11 mouse cellular contexts compared by ENCODE assay signal in the genomic region with DNA sequence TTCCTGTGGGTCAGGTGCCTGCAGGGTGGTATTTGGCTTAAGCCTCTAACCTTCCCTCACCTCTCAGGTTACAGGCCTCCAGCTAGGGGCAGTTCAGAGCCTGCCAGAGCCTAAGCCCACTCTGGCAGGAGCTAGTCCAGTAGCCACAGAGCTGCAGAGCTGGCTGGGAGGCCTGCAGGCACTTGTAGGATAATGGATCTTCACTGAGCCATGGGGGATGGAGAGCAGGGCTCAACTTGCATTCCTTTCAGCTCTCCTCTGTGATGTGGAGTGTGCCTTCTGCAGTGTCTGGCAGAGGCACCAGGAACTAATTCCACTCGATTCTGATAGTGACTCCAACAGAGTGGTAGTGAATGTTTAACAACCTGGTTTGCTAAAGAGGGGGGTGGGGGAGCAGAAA. TPM values are rescaled to one million over a fixed set of nuclear protein-coding genes. Genes with fewer than 3 reads are reported as not detected.
DNase-seq lines count a peak whose midpoint lies in the region; ATAC-seq and TF ChIP-seq lines count a peak whose summit lies in the region.
"Had no signal": no experiment of that assay in that cellular context is flagged by ENCODE, and none has a peak within 500 bp of the region (broad histone marks: within the 10 kb centered on the region; RNA-seq: fewer than 3 reads in every experiment).

No protein-coding gene starts in this region.

- DNase-seq in heart, adult 2 months = no peak
- peak; percentile 86 for DNase-seq in kidney, adult 11 months
- DNase-seq in liver, embryonic 14.5 days (ENCODE audit: low read depth in 3 of 3, low spot score in 3 of 3) = no peak
- DNase-seq in hindbrain, embryonic 11.5 days (ENCODE audit: low spot score) = no peak
- no peak for DNase-seq in layer of hippocampus, postnatal 36 days
- DNase-seq: gastrocnemius, postnatal 14 days had no signal

- TF ChIP-seq POLR2A in heart, adult 2 months (IDR thresholded peaks at IDR 0.05; ENCODE audit: insufficient read depth, low read depth, low read length) = no peak

- 0% methylated on average over 1 of the region's 1 CpGs for WGBS in heart, embryonic 15.5 days
- WGBS in heart, adult 2 months = 17% methylated on average over 1 of the region's 1 CpGs
- WGBS in liver, embryonic 14.5 days (ENCODE audit: insufficient replicate concordance) = 4% methylated on average over 1 of the region's 1 CpGs
- 16% methylated on average over 1 of the region's 1 CpGs for WGBS in stomach, embryonic 16.5 days
- WGBS in midbrain, embryonic 15.5 days = 14% methylated on average over 1 of the region's 1 CpGs
- WGBS in hindbrain, embryonic 11.5 days = 19% methylated on average over 1 of the region's 1 CpGs

- no peak for TF ChIP-seq CTCF in heart, adult 2 months (IDR thresholded peaks at IDR 0.05)
- no peak for TF ChIP-seq CTCF in liver, embryonic 14.5 days (IDR thresholded peaks at IDR 0.05; ENCODE audit: low read depth)

- H3K79me2 ChIP-seq in heart, adult 2 months (replicated peaks; ENCODE audit: control insufficient read depth, insufficient read depth, low read length) = no peaks in the 10 kb centered on the region

- H3K9me3 ChIP-seq in heart, embryonic 15.5 days (replicated peaks) = no peaks in the 10 kb centered on the region
- no peaks in the 10 kb centered on the region for H3K9me3 ChIP-seq in liver, embryonic 14.5 days (ENCODE audit: control insufficient read depth, low read length)
- no peaks in the 10 kb centered on the region for H3K9me3 ChIP-seq in stomach, embryonic 16.5 days (replicated peaks; ENCODE audit: control insufficient read depth, low read length)
- no peaks in the 10 kb centered on the region for H3K9me3 ChIP-seq in midbrain, embryonic 15.5 days
- no peaks in the 10 kb centered on the region for H3K9me3 ChIP-seq in hindbrain, embryonic 11.5 days (ENCODE audit: control insufficient read depth, low read length)
- H3K9me3 ChIP-seq: limb, embryonic 12.5 days had no signal

- intact Hi-C loops in heart, adult 2 months (cut with DNase I) = no loop called here

- H3K4me3 ChIP-seq in heart, embryonic 15.5 days = no peak overlapping the region
- H3K4me3 ChIP-seq in heart, adult 2 months = no peak overlapping the region
- H3K4me3 ChIP-seq in liver, embryonic 14.5 days (ENCODE audit: insufficient read depth in 1 of 2, low read depth in 2 of 2, low read length in 2 of 2) = no peak overlapping the region
- no peak overlapping the region for H3K4me3 ChIP-seq in stomach, embryonic 16.5 days (replicated peaks; ENCODE audit: low read length)
- no peak overlapping the region for H3K4me3 ChIP-seq in midbrain, embryonic 15.5 days
- no peak overlapping the region for H3K4me3 ChIP-seq in hindbrain, embryonic 11.5 days (ENCODE audit: low read depth, low read length)
- H3K4me3 ChIP-seq: limb, embryonic 12.5 days had no signal

- H3K4me1 ChIP-seq in heart, embryonic 15.5 days (replicated peaks) = peaks cover 19% of the 10 kb centered on the region
- H3K4me1 ChIP-seq in heart, adult 2 months (ENCODE audit: control insufficient read depth, insufficient read depth, low read length) = peaks cover under 1% of the 10 kb centered on the region; the same call in 1 of the 2 replicates
- peaks cover 2 to 14% of the 10 kb centered on the region in 2 experiments for H3K4me1 ChIP-seq in liver, embryonic 14.5 days (replicated peaks; ENCODE audit: control insufficient read depth in 2 of 2, insufficient read depth in 2 of 2, low read length in 1 of 2)
- H3K4me1 ChIP-seq in stomach, embryonic 16.5 days (ENCODE audit: control insufficient read depth, insufficient read depth, low read length) = peaks cover 10% of the 10 kb centered on the region; the same call in 1 of the 2 replicates
- H3K4me1 ChIP-seq in midbrain, embryonic 15.5 days = peaks cover 4% of the 10 kb centered on the region; the same call in 1 of the 2 replicates
- H3K4me1 ChIP-seq in hindbrain, embryonic 11.5 days (replicated peaks; ENCODE audit: control insufficient read depth, insufficient read depth, low read length) = no peaks in the 10 kb centered on the region

- TF ChIP-seq EP300 in heart, adult 2 months (IDR thresholded peaks at IDR 0.05; ENCODE audit: insufficient read depth, low read depth, low read length) = no peak
- no peak for TF ChIP-seq EP300 in liver, embryonic 14.5 days (IDR thresholded peaks at IDR 0.05; ENCODE audit: low read depth)

- no peaks in the 10 kb centered on the region for H3K36me3 ChIP-seq in heart, embryonic 15.5 days
- H3K36me3 ChIP-seq in heart, adult 2 months (ENCODE audit: control insufficient read depth, insufficient read depth, low read length) = no peaks in the 10 kb centered on the region
- H3K36me3 ChIP-seq in liver, embryonic 14.5 days (replicated peaks; ENCODE audit: control insufficient read depth, insufficient read depth, low read depth) = no peaks in the 10 kb centered on the region
- no peaks in the 10 kb centered on the region for H3K36me3 ChIP-seq in stomach, embryonic 16.5 days (ENCODE audit: control insufficient read depth, insufficient read depth, low read length)
- H3K36me3 ChIP-seq in midbrain, embryonic 15.5 days (replicated peaks) = no peaks in the 10 kb centered on the region
- H3K36me3 ChIP-seq in hindbrain, embryonic 11.5 days (ENCODE audit: control insufficient read depth, insufficient read depth, low read length) = no peaks in the 10 kb centered on the region
- H3K36me3 ChIP-seq: limb, embryonic 12.5 days had no signal

- no peaks in the 10 kb centered on the region for H3K27me3 ChIP-seq in heart, embryonic 15.5 days
- no peaks in the 10 kb centered on the region for H3K27me3 ChIP-seq in heart, adult 2 months (ENCODE audit: control insufficient read depth, insufficient read depth, low read length)
- H3K27me3 ChIP-seq in liver, embryonic 14.5 days (ENCODE audit: control insufficient read depth, insufficient read depth, low read length) = no peaks in the 10 kb centered on the region
- H3K27me3 ChIP-seq in stomach, embryonic 16.5 days (ENCODE audit: control insufficient read depth, insufficient read depth, low read length) = no peaks in the 10 kb centered on the region
- no peaks in the 10 kb centered on the region for H3K27me3 ChIP-seq in midbrain, embryonic 15.5 days (replicated peaks)
- no peaks in the 10 kb centered on the region for H3K27me3 ChIP-seq in hindbrain, embryonic 11.5 days (ENCODE audit: control insufficient read depth, insufficient read depth, low read length)
- H3K27me3 ChIP-seq: limb, embryonic 12.5 days had no signal

- 0 out of 2 replicates have a peak, but pooled peaks have one; percentile 53 for ATAC-seq in heart, embryonic 15.5 days (replicated peaks; ENCODE audit: insufficient number of reproducible peaks, insufficient read depth, low FRiP score, low read depth)
- ATAC-seq in liver, embryonic 14.5 days (ENCODE audit: insufficient read depth) = peak; percentile 39; the same call in 1 of the 2 replicates
- ATAC-seq in stomach, embryonic 16.5 days (ENCODE audit: insufficient read depth, low FRiP score) = peak; percentile 73; the same call in 1 of the 2 replicates
- ATAC-seq in midbrain, embryonic 15.5 days (replicated peaks) = no peak
- ATAC-seq in hindbrain, embryonic 11.5 days (ENCODE audit: low FRiP score) = no peak
- ATAC-seq: inflammation-experienced regulatory T-cells, adult 6 months had no signal

- peak overlapping the region; percentile 57 for H3K27ac ChIP-seq in heart, embryonic 15.5 days
- H3K27ac ChIP-seq in heart, adult 2 months = no peak overlapping the region
- H3K27ac ChIP-seq in liver, embryonic 14.5 days = no peak overlapping the region
- peak overlapping the region; percentile 64 for H3K27ac ChIP-seq in stomach, embryonic 16.5 days (ENCODE audit: low read length)
- H3K27ac ChIP-seq in midbrain, embryonic 15.5 days = no peak overlapping the region
- H3K27ac ChIP-seq in hindbrain, embryonic 11.5 days (ENCODE audit: low read depth, low read length) = no peak overlapping the region
- H3K27ac ChIP-seq: limb, embryonic 12.5 days had no signal

- H3K9ac ChIP-seq in heart, embryonic 15.5 days = no peak overlapping the region
- H3K9ac ChIP-seq in heart, adult 2 months (ENCODE audit: low read depth, low read length) = no peak overlapping the region
- no peak overlapping the region for H3K9ac ChIP-seq in liver, embryonic 14.5 days (replicated peaks)
- H3K9ac ChIP-seq in stomach, embryonic 16.5 days (ENCODE audit: low read length) = 0 out of 2 replicates have a peak overlapping the region, but pooled peaks have one; percentile 21
- no peak overlapping the region for H3K9ac ChIP-seq in midbrain, embryonic 15.5 days
- no peak overlapping the region for H3K9ac ChIP-seq in hindbrain, embryonic 11.5 days (ENCODE audit: low read depth, low read length)
- H3K9ac ChIP-seq: limb, embryonic 12.5 days had no signal

- H3K4me2 ChIP-seq in heart, embryonic 15.5 days = no peak overlapping the region
- peak overlapping the region; percentile 5; the same call in 1 of the 2 replicates for H3K4me2 ChIP-seq in liver, embryonic 14.5 days (ENCODE audit: low read depth)
- H3K4me2 ChIP-seq in stomach, embryonic 16.5 days (ENCODE audit: low read depth, low read length) = no peak overlapping the region
- no peak overlapping the region for H3K4me2 ChIP-seq in midbrain, embryonic 15.5 days
- no peak overlapping the region for H3K4me2 ChIP-seq in hindbrain, embryonic 11.5 days (replicated peaks; ENCODE audit: low read depth, low read length)
- H3K4me2 ChIP-seq: limb, embryonic 12.5 days had no signal

RNA-seq across cellular contexts. Expression of gene Per2, which starts 6.1 kb away (rescaled TPM):
- polyA plus RNA-seq in heart, embryonic 15.5 days (2015; fragmentation: Nextera tagmentation; extraction: Ambion mirVana) = 4.5 and 5.0 TPM in 2 replicates
- total RNA-seq in heart, adult 2 months (2021) = 10 to 100 TPM in 1 of 2 experiments, 1 to 10 TPM in 1; 3.8 to 13.8 TPM
- 5.3 and 6.3 TPM in 2 replicates for polyA plus RNA-seq in heart, adult 2 months (2012; rRNA removed)
- 3.3 and 3.7 TPM in 2 replicates for polyA plus RNA-seq in liver, embryonic 14.5 days (2012; rRNA removed)
- 1.6 and 2.2 TPM in 2 replicates for polyA plus RNA-seq in liver, embryonic 14.5 days (2014; fragmentation: Nextera tagmentation; extraction: Ambion mirVana)
- polyA plus RNA-seq in stomach, embryonic 16.5 days (2015; fragmentation: Nextera tagmentation; extraction: Ambion mirVana) = 7.7 and 8.9 TPM in 2 replicates
- polyA plus RNA-seq in midbrain, embryonic 15.5 days (2015; fragmentation: Nextera tagmentation; extraction: Ambion mirVana) = 5.1 and 5.3 TPM in 2 replicates
- polyA plus RNA-seq in hindbrain, embryonic 11.5 days (2014; fragmentation: Nextera tagmentation; extraction: Ambion mirVana) = 1.7 and 2.8 TPM in 2 replicates
- total RNA-seq in layer of hippocampus, postnatal 36 days (2021) = 10 to 100 TPM; 26.4 to 37.3 TPM

RNA-seq across cellular contexts. Expression of gene Traf3ip1, which starts 29.2 kb away (rescaled TPM):
- 3.9 and 6.1 TPM in 2 replicates for polyA plus RNA-seq in heart, embryonic 15.5 days (2015; fragmentation: Nextera tagmentation; extraction: Ambion mirVana)
- 1 to 10 TPM; 5.0 to 5.1 TPM for total RNA-seq in heart, adult 2 months (2021)
- polyA plus RNA-seq in heart, adult 2 months (2012; rRNA removed) = 5.0 and 5.3 TPM in 2 replicates
- polyA plus RNA-seq in liver, embryonic 14.5 days (2012; rRNA removed) = 2.4 and 4.1 TPM in 2 replicates
- polyA plus RNA-seq in liver, embryonic 14.5 days (2014; fragmentation: Nextera tagmentation; extraction: Ambion mirVana) = 1.3 TPM in 2 replicates
- 7.3 and 7.9 TPM in 2 replicates for polyA plus RNA-seq in stomach, embryonic 16.5 days (2015; fragmentation: Nextera tagmentation; extraction: Ambion mirVana)
- polyA plus RNA-seq in midbrain, embryonic 15.5 days (2015; fragmentation: Nextera tagmentation; extraction: Ambion mirVana) = 11.4 and 12.1 TPM in 2 replicates
- 7.3 and 7.7 TPM in 2 replicates for polyA plus RNA-seq in hindbrain, embryonic 11.5 days (2014; fragmentation: Nextera tagmentation; extraction: Ambion mirVana)
- total RNA-seq in layer of hippocampus, postnatal 36 days (2021) = 10 to 100 TPM; 13.5 to 13.9 TPM

RNA-seq across cellular contexts. Expression of gene Hes6, which starts 51.4 kb away (rescaled TPM):
- 72.4 and 128 TPM in 2 replicates for polyA plus RNA-seq in heart, embryonic 15.5 days (2015; fragmentation: Nextera tagmentation; extraction: Ambion mirVana)
- 10 to 100 TPM; 17.4 to 18.2 TPM for total RNA-seq in heart, adult 2 months (2021)
- 23.6 and 25.8 TPM in 2 replicates for polyA plus RNA-seq in heart, adult 2 months (2012; rRNA removed)
- polyA plus RNA-seq in liver, embryonic 14.5 days (2012; rRNA removed) = 11.2 and 12.9 TPM in 2 replicates
- 14.5 and 15.1 TPM in 2 replicates for polyA plus RNA-seq in liver, embryonic 14.5 days (2014; fragmentation: Nextera tagmentation; extraction: Ambion mirVana)
- 58.6 and 67.2 TPM in 2 replicates for polyA plus RNA-seq in stomach, embryonic 16.5 days (2015; fragmentation: Nextera tagmentation; extraction: Ambion mirVana)
- polyA plus RNA-seq in midbrain, embryonic 15.5 days (2015; fragmentation: Nextera tagmentation; extraction: Ambion mirVana) = 192 and 212 TPM in 2 replicates
- 288 and 318 TPM in 2 replicates for polyA plus RNA-seq in hindbrain, embryonic 11.5 days (2014; fragmentation: Nextera tagmentation; extraction: Ambion mirVana)
- 10 to 100 TPM; 14.1 to 15.2 TPM for total RNA-seq in layer of hippocampus, postnatal 36 days (2021)

Comparison
In these comparisons a context has a peak if more than half of its experiments do, and no peak if none do; other contexts are left out.
1. H3K27ac ChIP-seq: peak in heart, embryonic 15.5 days (single experiment) and stomach, embryonic 16.5 days (single experiment); none in heart, adult 2 months (single experiment), liver, embryonic 14.5 days (single experiment), midbrain, embryonic 15.5 days (single experiment) and hindbrain, embryonic 11.5 days (single experiment).
2. ATAC-seq: peak in heart, embryonic 15.5 days (single experiment), liver, embryonic 14.5 days (single experiment) and stomach, embryonic 16.5 days (single experiment); none in midbrain, embryonic 15.5 days (single experiment) and hindbrain, embryonic 11.5 days (single experiment).